1 mouse cellular context compared by ENCODE assay signal in genomic region chr7:35373146-35373989, GRCm38 (mm10).
TF ChIP-seq lines count a peak whose summit lies in the region.

No protein-coding gene starts in this region.

TF ChIP-seq in MEL, 35 proteins besides CTCF, POLR2A, EP300 and RAD21:
- TF ChIP-seq KAT2A (conservative IDR thresholded peaks at IDR 0.05; ENCODE audit: low read depth, low read length), result peak; percentile 26; the same call in 1 of the 2 replicates
- peak; percentile 86 for TF ChIP-seq USF1 (IDR thresholded peaks at IDR 0.05; ENCODE audit: low read depth, low read length)
- TF ChIP-seq ETS1 (IDR thresholded peaks at IDR 0.05; ENCODE audit: low read depth, low read length), result peak; percentile 94
- TF ChIP-seq RCOR1 (IDR thresholded peaks at IDR 0.05; ENCODE audit: low read depth, low read length), result peak; percentile 93
- no peak; the same call in 1 of the 2 replicates for TF ChIP-seq POLR2AphosphoS2 (IDR thresholded peaks at IDR 0.05; ENCODE audit: low read length)
- TF ChIP-seq GABPA (IDR thresholded peaks at IDR 0.05; ENCODE audit: low read depth, low read length), result no peak
- no peak for TF ChIP-seq CHD2 (IDR thresholded peaks at IDR 0.05; ENCODE audit: low read length)
- TF ChIP-seq TCF12 (IDR thresholded peaks at IDR 0.05; ENCODE audit: low read depth, low read length), result peak; percentile 92
- TF ChIP-seq SMC3 (IDR thresholded peaks at IDR 0.05; ENCODE audit: low read depth, low read length), result no peak
- TF ChIP-seq BHLHE40 (IDR thresholded peaks at IDR 0.05; ENCODE audit: borderline replicate concordance, low read depth, low read length), result peak; percentile 79
- TF ChIP-seq GATA1 (IDR thresholded peaks at IDR 0.05; ENCODE audit: low read depth, low read length), result peak; percentile 82
- TF ChIP-seq MAZ (IDR thresholded peaks at IDR 0.05; ENCODE audit: low read depth, low read length), result peak; percentile 26; the same call in 1 of the 2 replicates
- 0 out of 2 replicates have a peak, but pooled peaks have one; percentile 0 for TF ChIP-seq TBP (IDR thresholded peaks at IDR 0.05; ENCODE audit: low read depth, low read length)
- TF ChIP-seq ZNF384 (IDR thresholded peaks at IDR 0.05; ENCODE audit: low read depth, low read length), result peak; percentile 63
- TF ChIP-seq MAX (IDR thresholded peaks at IDR 0.05; ENCODE audit: low read length), result 0 out of 2 replicates have a peak, but pooled peaks have one; percentile 30
- peak; percentile 74; the same call in 1 of the 2 replicates for TF ChIP-seq MAFK (IDR thresholded peaks at IDR 0.05; ENCODE audit: borderline replicate concordance, low read depth, low read length)
- TF ChIP-seq MYB (IDR thresholded peaks at IDR 0.05; ENCODE audit: low read depth, low read length), result peak; percentile 88
- peak; percentile 68 for TF ChIP-seq ZMIZ1 (IDR thresholded peaks at IDR 0.05; ENCODE audit: low read depth, low read length)
- no peak for TF ChIP-seq TAL1 (IDR thresholded peaks at IDR 0.05; ENCODE audit: low read length)
- TF ChIP-seq SIN3A (IDR thresholded peaks at IDR 0.05; ENCODE audit: low read length), result peak; percentile 92
- TF ChIP-seq NELFE (IDR thresholded peaks at IDR 0.05; ENCODE audit: low read depth, low read length), result no peak; the same call in 1 of the 2 replicates
- 0 out of 2 replicates have a peak, but pooled peaks have one; percentile 30 for TF ChIP-seq HCFC1 (IDR thresholded peaks at IDR 0.05; ENCODE audit: low read depth, low read length)
- TF ChIP-seq MYC (IDR thresholded peaks at IDR 0.05; ENCODE audit: low read depth, low read length), result no peak
